Mouse (Mus musculus) thymus, postnatal 36 days (tissue): ENCODE measurements around the gene Tuba1b.
"Not testable (repeated sequence)": the region's sequence is repeated elsewhere in the genome, so short reads cannot be mapped to it uniquely, and the experiment has no call there.

Experiments used
- DNase-seq, 2 experiments: peaks; one replicate each; pipeline ENCODE4 v3.0.0; 2022; ENCODE audit warnings: mixed read lengths in 2 of 2

The Tuba1b gene

GRCm38 (mm10) chr15:98934217-98934839 is at the start of gene Tuba1b:
TSS of gene Tuba1b (minus strand) at chr15:98934565.
- peak; percentile 84 to 91 for DNase-seq

GRCm38 (mm10) chr15:98983431-98984081 is 49.2 kb upstream of the Tuba1b start:
- DNase-seq: no peak

- no peak for DNase-seq
Measured at GRCm38 (mm10) chr15:98982100-98982499, 47.7 kb upstream of the Tuba1b start.

- no peak for DNase-seq
Measured at GRCm38 (mm10) chr15:98980012-98980614, 45.7 kb upstream of the Tuba1b start.

GRCm38 (mm10) chr15:98978409-98979172 is 44.2 kb upstream of the Tuba1b start:
- DNase-seq: no peak

GRCm38 (mm10) chr15:98977759-98978408 is 43.5 kb upstream of the Tuba1b start:
- DNase-seq: no peak

- no peak for DNase-seq
Measured at GRCm38 (mm10) chr15:98976763-98977758, 42.7 kb upstream of the Tuba1b start.

- DNase-seq: no peak
Measured at GRCm38 (mm10) chr15:98973015-98973614, 38.8 kb upstream of the Tuba1b start.

GRCm38 (mm10) chr15:98971576-98972320 is 37.4 kb upstream of the Tuba1b start:
- not testable (repeated sequence) for DNase-seq

- no peak for DNase-seq
Measured at GRCm38 (mm10) chr15:98971111-98971510, 36.7 kb upstream of the Tuba1b start.

- peak; percentile 59 to 69 for DNase-seq
Measured at GRCm38 (mm10) chr15:98969372-98970101, 35.2 kb upstream of the Tuba1b start.

- no peak for DNase-seq
Measured at GRCm38 (mm10) chr15:98968701-98969371, 34.5 kb upstream of the Tuba1b start.

GRCm38 (mm10) chr15:98959531-98959930 is 25.2 kb upstream of the Tuba1b start:
- no peak for DNase-seq

- DNase-seq: no peak
Measured at GRCm38 (mm10) chr15:98958901-98959420, 24.6 kb upstream of the Tuba1b start.

- DNase-seq: no peak
Measured at GRCm38 (mm10) chr15:98957475-98957874, 23.1 kb upstream of the Tuba1b start.

GRCm38 (mm10) chr15:98956000-98956399 is 21.6 kb upstream of the Tuba1b start:
- no peak for DNase-seq

GRCm38 (mm10) chr15:98955324-98955723 is 21.0 kb upstream of the Tuba1b start:
- no peak for DNase-seq

GRCm38 (mm10) chr15:98954425-98955253 is 20.3 kb upstream of the Tuba1b start:
- DNase-seq: no peak
